Mouse (Mus musculus) small intestine, adult 2 months (tissue): ENCODE results near the gene Garnl3.

Experiments
- CTCF ChIP-seq: fragments of 200-500 bp; IDR thresholded peaks from 2 replicates; pipeline ENCODE4 v1.5.1; 2012; ENCODE audit warnings: low read depth, mild to moderate bottlenecking, control low read depth, inconsistent platforms, low read length, moderate library complexity, mixed read lengths; ENCODE audit not compliant: insufficient replicate concordance, insufficient read length; ENCODE audit errors: extremely low read depth
- POLR2A ChIP-seq: fragments of 200-500 bp; IDR thresholded peaks from 2 replicates; pipeline ENCODE4 v1.6.1; 2012; ENCODE audit warnings: low read depth, mild to moderate bottlenecking, control low read depth, inconsistent platforms, low read length, moderate library complexity

- no peak for TF ChIP-seq CTCF
- no peak for TF ChIP-seq POLR2A
These were observed 176.9 kb downstream of the Garnl3 start for GRCm38 (mm10) chr2:32954581-32954980.
